8 mouse cellular contexts compared by ENCODE assay signal in the genomic region with DNA sequence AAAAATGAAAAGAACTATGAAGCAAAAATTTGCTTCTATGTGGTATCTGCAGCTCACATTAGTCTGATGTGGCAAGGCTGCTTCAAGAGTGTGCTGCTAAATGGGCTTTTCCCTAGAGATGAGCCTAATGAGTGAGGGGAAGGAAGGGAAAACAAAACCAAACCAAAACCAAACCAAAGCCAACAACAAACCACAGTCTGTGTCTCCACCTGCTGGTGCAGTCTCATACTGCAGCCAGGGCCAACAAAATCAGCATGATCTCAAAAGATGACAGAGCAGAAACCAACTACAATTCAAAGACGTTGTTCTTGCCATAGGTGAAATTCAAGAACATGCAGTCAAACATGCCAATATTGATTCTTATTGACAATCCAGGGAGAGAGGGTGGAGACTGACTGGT. TPM values are rescaled to one million over a fixed set of nuclear protein-coding genes. Genes with fewer than 3 reads are reported as not detected.
A peak's percentile ranks its signal among the peaks of the same experiment; 100 is the strongest.
DNase-seq lines count a peak whose midpoint lies in the region; ATAC-seq and TF ChIP-seq lines count a peak whose summit lies in the region.

No protein-coding gene starts in this region.

- H3K9ac ChIP-seq in limb, embryonic 14.5 days (ENCODE audit: low read depth, low read length, severe bottlenecking): no peak overlapping the region

- H3K4me2 ChIP-seq in limb, embryonic 14.5 days (replicated peaks; ENCODE audit: low read depth, low read length, severe bottlenecking): no peak overlapping the region

- no peak overlapping the region for H3K4me3 ChIP-seq in limb, embryonic 14.5 days (replicated peaks; ENCODE audit: low read length)

- H3K27ac ChIP-seq in limb, embryonic 14.5 days (replicated peaks; ENCODE audit: low read depth, low read length): no peak overlapping the region

- no peaks in the 10 kb centered on the region; the same call in 1 of the 2 replicates for H3K36me3 ChIP-seq in limb, embryonic 14.5 days (ENCODE audit: control insufficient read depth, insufficient read depth, low read length)

- H3K4me1 ChIP-seq in limb, embryonic 14.5 days (ENCODE audit: control insufficient read depth, insufficient read depth, low read length): no peaks in the 10 kb centered on the region

- 68% methylated on average over 1 of the region's 1 CpGs for WGBS in limb, embryonic 14.5 days

- no peaks in the 10 kb centered on the region for H3K27me3 ChIP-seq in limb, embryonic 14.5 days (ENCODE audit: control insufficient read depth, insufficient read depth, low read length)

- peak; percentile 28 for DNase-seq in kidney, adult 9 months
- DNase-seq in kidney, adult 11 months: no peak
- DNase-seq in NIH3T3 (ENCODE audit: low read depth): peak; percentile 83
- DNase-seq in cerebellum, postnatal 25 days: peak; percentile 77 to 82
- peak; percentile 28 for DNase-seq in limb, embryonic 14.5 days (ENCODE audit: low spot score)
- DNase-seq in retina, postnatal 7 days (ENCODE audit: low read depth, low spot score): peak; percentile 20
- no peak for DNase-seq in yolk sac, embryonic 10.5 days (ENCODE audit: low spot score)

- H3K9me3 ChIP-seq in limb, embryonic 14.5 days (ENCODE audit: control insufficient read depth, low read length): no peaks in the 10 kb centered on the region

- no peak for TF ChIP-seq POLR2A in limb, embryonic 14.5 days (IDR thresholded peaks at IDR 0.05; ENCODE audit: borderline replicate concordance, extremely low read depth, insufficient read depth, insufficient read length)

- peak; percentile 65 to 69; a peak in 3 of 4 replicates for ATAC-seq in hematopoietic stem cell, adult 5-6 weeks (replicated peaks in 1 of 2; ENCODE audit: insufficient read depth in 1 of 2, low FRiP score in 2 of 2, low TSS enrichment in 1 of 2, low read depth in 1 of 2, poor library complexity in 2 of 2, severe bottlenecking in 2 of 2)
- no peak for ATAC-seq in limb, embryonic 14.5 days (ENCODE audit: low FRiP score, low read depth)

RNA-seq across cellular contexts. Expression of a gene that starts 37.7 kb away (rescaled TPM):
- 77.7 and 95.3 TPM in 2 replicates for total RNA-seq in hematopoietic stem cell, adult 5-6 weeks (2017)
- 61.0 and 64.6 TPM in 2 replicates for polyA plus RNA-seq in limb, embryonic 14.5 days (2012; rRNA removed)
- 54.8 and 57.0 TPM in 2 replicates for polyA plus RNA-seq in limb, embryonic 14.5 days (2014; fragmentation: Nextera tagmentation; extraction: Ambion mirVana)

RNA-seq across cellular contexts. Expression of a gene that starts 39.3 kb away (rescaled TPM):
- 0.15 TPM in 1 of 2 replicates, not detected in the other for total RNA-seq in hematopoietic stem cell, adult 5-6 weeks (2017)
- polyA plus RNA-seq in limb, embryonic 14.5 days (2012; rRNA removed): 7.0 TPM in 2 replicates
- polyA plus RNA-seq in limb, embryonic 14.5 days (2014; fragmentation: Nextera tagmentation; extraction: Ambion mirVana): 7.8 and 7.9 TPM in 2 replicates

Comparison
In these comparisons a context has a peak if more than half of its experiments do, and no peak if none do; other contexts are left out.
1. DNase-seq: peak in kidney, adult 9 months (single experiment), NIH3T3 (single experiment), cerebellum, postnatal 25 days (2 of 2), limb, embryonic 14.5 days (single experiment) and retina, postnatal 7 days (single experiment); none in kidney, adult 11 months (single experiment) and yolk sac, embryonic 10.5 days (single experiment).